Mouse (Mus musculus) ES-E14 (cell line): Measurements from ENCODE around the gene Clybl. TPM values are rescaled to one million over a fixed set of nuclear protein-coding genes. Genes with fewer than 3 reads are reported as not detected.

Source experiments
- DNase-seq: peaks from one replicate; pipeline ENCODE4 v3.0.0-alpha.2; 2013; ENCODE audit warnings: low read depth, low spot score
- H3K27ac ChIP-seq: 2 replicates; pipeline ENCODE4 v1.5.1; 2012; ENCODE audit warnings: low read depth, mild to moderate bottlenecking, low read length, moderate library complexity, mixed read lengths; ENCODE audit not compliant: poor library complexity, insufficient read depth, severe bottlenecking
- H3K36me3 ChIP-seq: 2 replicates; pipeline ENCODE4 v1.6.1; 2012; ENCODE audit warnings: mild to moderate bottlenecking, low read length, moderate library complexity, mixed read lengths; ENCODE audit not compliant: control insufficient read depth, poor library complexity, insufficient read depth, severe bottlenecking
- H3K4me1 ChIP-seq, 2 experiments: fragments of 150-350 bp in 1 of 2; sonication (generic) in 1 of 2; 2 replicates each; pipeline ENCODE4 v1.6.1; 2012; ENCODE audit warnings: low read length in 2 of 2, mild to moderate bottlenecking in 1 of 2, mixed read lengths in 1 of 2; ENCODE audit not compliant: control insufficient read depth in 2 of 2, insufficient read depth in 2 of 2, poor library complexity in 1 of 2
- H3K4me3 ChIP-seq, 2 experiments: fragments of 150-350 bp in 1 of 2; sonication (generic) in 1 of 2; 2 replicates each; pipeline ENCODE4 v1.5.1; 2012; ENCODE audit warnings: low read length in 2 of 2, low read depth in 1 of 2, mild to moderate bottlenecking in 1 of 2, mixed read lengths in 1 of 2; ENCODE audit not compliant: insufficient read depth in 1 of 2, poor library complexity in 1 of 2, severe bottlenecking in 1 of 2
- H3K9ac ChIP-seq: 2 replicates; pipeline ENCODE4 v1.6.1; 2012; ENCODE audit warnings: low read depth, mild to moderate bottlenecking, low read length, mixed read lengths; ENCODE audit not compliant: poor library complexity, insufficient read depth, severe bottlenecking
- H3K9me3 ChIP-seq: fragments of 150-350 bp; sonication (generic); 2 replicates; pipeline ENCODE4 v1.6.1; 2012; ENCODE audit warnings: low read depth, mild to moderate bottlenecking, low read length; ENCODE audit not compliant: control insufficient read depth, insufficient read depth
- CHD2 ChIP-seq: IDR thresholded peaks from 2 replicates; pipeline ENCODE4 v1.6.1; 2014; ENCODE audit warnings: mild to moderate bottlenecking, low read depth, low read length, inconsistent platforms
- HCFC1 ChIP-seq: IDR thresholded peaks from 2 replicates; pipeline ENCODE4 v1.6.1; 2012; ENCODE audit warnings: low read length, inconsistent platforms, borderline replicate concordance; ENCODE audit not compliant: insufficient read depth
- MAFK ChIP-seq: IDR thresholded peaks from 2 replicates; pipeline ENCODE4 v1.6.1; 2014; ENCODE audit warnings: mild to moderate bottlenecking, low read depth, low read length, inconsistent platforms; ENCODE audit not compliant: insufficient read depth
- ZC3H11A ChIP-seq: IDR thresholded peaks from 2 replicates; pipeline ENCODE4 v1.6.1; 2012; ENCODE audit warnings: low read depth, mild to moderate bottlenecking, inconsistent platforms, low read length, borderline replicate concordance
- ZNF384 ChIP-seq: IDR thresholded peaks from 2 replicates; pipeline ENCODE4 v1.6.1; 2012; ENCODE audit warnings: low read depth, low read length, inconsistent platforms
- in situ Hi-C, 2 experiments: fragments of 600-800 bp; cut with MboI; formaldehyde crosslinking; loops; one replicate each; pipeline ENCODE4 v1.15.1; 2025; ENCODE audit warnings: low sequenced_read_pairs in 2 of 2, inconsistent platforms in 1 of 2; ENCODE audit not compliant: unreplicated experiment in 2 of 2
- total RNA-seq: library from RNA; depleted of rRNA; stranded (reverse); fragments of 300-350 nt; gene quantifications from 2 replicates; pipeline ENCODE4 v1.2.3, GENCODE M21; 2012

The Clybl gene
- total RNA-seq, 1 experiment = 2.6 TPM

DNA sequence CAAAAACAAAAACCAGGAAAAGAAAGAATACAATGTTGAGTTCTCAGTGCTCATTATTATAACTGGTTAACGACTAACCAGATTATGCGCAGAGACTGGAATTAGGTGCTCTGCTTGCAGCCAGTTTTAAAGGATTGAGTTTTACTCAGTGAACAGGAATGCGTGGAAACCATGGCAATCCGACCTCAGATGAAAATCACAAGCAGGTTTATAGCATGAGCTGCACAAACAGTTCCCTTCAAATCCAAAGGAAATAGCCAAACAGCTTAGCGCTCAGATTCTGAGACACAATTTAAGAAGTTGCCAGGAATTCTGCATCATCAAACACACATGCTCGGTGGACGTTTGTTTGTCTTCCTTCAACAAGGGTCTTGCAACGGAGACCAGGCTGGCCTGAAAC lies 187.0 kb downstream of the Clybl start:
- TF ChIP-seq CHD2 (no peak), ZNF384 (no peak), HCFC1 (no peak), ZC3H11A (no peak), MAFK (no peak)
- H3K9me3 ChIP-seq = no peaks in the 10 kb centered on the region
- H3K27ac ChIP-seq = no peak overlapping the region

DNA sequence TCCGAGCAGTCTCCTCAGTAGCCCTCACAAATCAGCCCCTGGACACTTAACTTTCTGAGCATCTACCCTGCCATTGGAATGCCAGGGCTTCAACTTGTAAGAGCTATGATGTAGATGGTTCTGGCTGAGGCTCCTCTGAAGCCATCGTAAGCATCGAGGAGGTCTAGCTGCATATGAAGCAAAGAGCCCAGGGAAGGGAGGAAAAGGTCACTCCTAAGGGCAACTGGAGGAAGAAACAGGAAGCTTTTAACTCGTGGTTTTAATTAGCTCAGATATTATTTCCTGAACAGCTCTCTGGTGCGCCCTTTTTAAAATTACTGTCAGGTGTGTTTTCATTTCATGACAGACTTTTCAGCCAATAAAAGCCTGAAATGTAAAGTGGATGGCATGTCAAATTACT lies 190.5 kb downstream of the Clybl start:
- H3K27ac ChIP-seq = no peak overlapping the region
- no peak for TF ChIP-seq ZC3H11A
- no peak for TF ChIP-seq MAFK
- no peak for DNase-seq
- no peaks in the 10 kb centered on the region for H3K9me3 ChIP-seq
- in situ Hi-C loops = no loop called here
- H3K4me3 ChIP-seq = no peak overlapping the region
- H3K4me1 ChIP-seq = peaks cover 9 to 11% of the 10 kb centered on the region in 2 experiments; a peak in 2 of 4 replicates
- no peaks in the 10 kb centered on the region for H3K36me3 ChIP-seq
- H3K9ac ChIP-seq = no peak overlapping the region

More for the DNA sequence above, 187.0 kb downstream of the Clybl start:
- H3K9ac ChIP-seq = no peak overlapping the region
- no peaks in the 10 kb centered on the region for H3K36me3 ChIP-seq
- peaks cover 2 to 4% of the 10 kb centered on the region in 2 experiments; a peak in 1 of 4 replicates for H3K4me1 ChIP-seq
- in situ Hi-C loops = no loop called here
- H3K4me3 ChIP-seq = no peak overlapping the region
- DNase-seq = no peak

DNA sequence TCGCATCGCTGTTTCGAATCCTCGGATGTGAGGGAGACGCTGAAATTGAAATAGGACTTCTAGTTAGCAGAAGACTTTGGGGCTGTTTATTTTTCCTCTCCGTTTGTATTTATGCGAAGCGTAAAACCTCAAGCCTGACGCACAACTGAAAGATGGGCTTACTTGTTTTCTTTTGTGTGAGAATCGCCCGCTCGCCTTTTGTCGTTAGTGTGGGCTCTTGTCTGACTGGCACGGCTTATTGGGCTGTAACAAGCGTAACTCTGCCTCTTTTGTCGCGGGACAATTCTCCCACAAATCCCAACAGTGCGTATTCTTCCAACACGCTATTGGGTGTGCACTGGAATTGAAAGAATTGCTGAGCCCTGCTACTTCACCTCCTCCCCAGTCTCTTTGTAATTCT lies 192.0 kb downstream of the Clybl start:
- H3K27ac ChIP-seq = no peak overlapping the region
- H3K4me3 ChIP-seq = no peak overlapping the region
- no peak for DNase-seq
- no peaks in the 10 kb centered on the region for H3K36me3 ChIP-seq
- peaks cover 9 to 14% of the 10 kb centered on the region in 2 experiments; a peak in 2 of 4 replicates for H3K4me1 ChIP-seq
- no peaks in the 10 kb centered on the region for H3K9me3 ChIP-seq
- in situ Hi-C loops = no loop called here
- TF ChIP-seq ZC3H11A (no peak), CHD2 (no peak), MAFK (no peak), ZNF384 (no peak), HCFC1 (no peak)
- H3K9ac ChIP-seq = no peak overlapping the region

DNA sequence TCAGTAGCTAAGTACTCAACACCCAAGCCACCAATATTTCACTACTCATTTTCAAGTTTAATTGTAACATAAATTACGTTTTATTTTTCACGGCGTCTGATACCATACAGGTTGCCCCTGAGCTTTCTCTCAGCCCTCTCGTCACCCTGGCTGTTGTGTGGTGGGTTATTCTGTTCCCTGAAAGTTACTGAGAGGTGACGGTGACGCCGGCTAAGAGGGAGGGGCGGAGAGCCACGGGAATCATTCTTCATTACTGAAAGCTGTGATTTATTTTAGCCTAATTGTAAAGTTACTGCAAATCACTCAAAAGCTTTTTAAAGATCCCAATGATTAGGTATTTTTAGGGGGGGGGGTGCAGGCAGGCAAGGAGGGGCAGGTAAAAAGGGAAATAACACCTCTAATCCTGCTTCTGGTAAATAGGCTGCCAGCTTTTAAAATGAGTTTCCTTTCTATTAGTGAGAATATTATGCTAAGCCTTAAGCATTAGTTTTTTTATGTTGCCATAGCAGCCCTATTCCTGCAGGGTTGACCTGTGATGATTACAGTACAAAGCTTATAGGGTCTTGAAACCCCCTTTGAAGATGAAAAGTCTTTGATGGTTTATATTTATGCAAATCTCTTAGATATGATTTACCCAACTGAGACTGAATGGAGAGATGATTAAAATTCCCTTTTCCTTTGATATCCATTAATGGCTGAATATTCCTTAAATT lies 192.9 kb downstream of the Clybl start:
- peaks cover 9 to 14% of the 10 kb centered on the region in 2 experiments; a peak in 2 of 4 replicates for H3K4me1 ChIP-seq
- H3K4me3 ChIP-seq = no peak overlapping the region

More for the DNA sequence above, 192.9 kb downstream of the Clybl start:
- no peak for TF ChIP-seq ZNF384
- no peak for TF ChIP-seq HCFC1
- no peak for TF ChIP-seq CHD2
- no peak for TF ChIP-seq ZC3H11A
- TF ChIP-seq MAFK = no peak
- Histone ChIP-seq H3K9me3 (no peaks in the 10 kb centered on the region), H3K9ac (no peak overlapping the region), H3K27ac (no peak overlapping the region), H3K36me3 (no peaks in the 10 kb centered on the region)
- in situ Hi-C loops = no loop called here
- no peak for DNase-seq
